17 mouse cellular contexts compared by ENCODE assay signal in genomic region chr19:18569496-18569895, GRCm38 (mm10).
"Had no signal": no experiment of that assay in that cellular context is flagged by ENCODE, and none has a peak within 500 bp of the region (broad histone marks: within the 10 kb centered on the region; RNA-seq: fewer than 3 reads in every experiment).

No protein-coding gene starts in this region.

- H3K4me2 ChIP-seq: lung, embryonic 15.5 days; midbrain, embryonic 11.5 days; midbrain, embryonic 13.5 days; midbrain, embryonic 15.5 days; neural tube, embryonic 12.5 days; stomach, embryonic 15.5 days had no signal

- DNase-seq: lung, adult 2 months; lung, postnatal 14 days; lung, postnatal 36 days; right cerebral cortex, postnatal 14 days; thymus, adult 2 months; thymus, postnatal 25 days; thymus, postnatal 4 days had no signal

- H3K9ac ChIP-seq: lung, embryonic 15.5 days; midbrain, embryonic 13.5 days; midbrain, embryonic 15.5 days; neural tube, embryonic 12.5 days; stomach, embryonic 15.5 days had no signal

- H3K27ac ChIP-seq: lung, embryonic 15.5 days; macrophage; midbrain, embryonic 13.5 days; midbrain, embryonic 15.5 days; neural tube, embryonic 12.5 days; stomach, embryonic 15.5 days; stomach, postnatal 0 days had no signal

- ATAC-seq: lung, postnatal 0 days; midbrain, embryonic 13.5 days; midbrain, embryonic 15.5 days had no signal

- H3K4me3 ChIP-seq: lung, embryonic 15.5 days; megakaryocyte, embryonic 14.5 days; midbrain, embryonic 13.5 days; midbrain, embryonic 15.5 days; neural tube, embryonic 12.5 days; stomach, embryonic 15.5 days had no signal

- H3K27me3 ChIP-seq: lung, embryonic 15.5 days; megakaryocyte, embryonic 14.5 days; midbrain, embryonic 13.5 days; midbrain, embryonic 15.5 days; neural tube, embryonic 12.5 days; stomach, embryonic 15.5 days had no signal

- H3K36me3 ChIP-seq: lung, embryonic 15.5 days; midbrain, embryonic 13.5 days; midbrain, embryonic 15.5 days; neural tube, embryonic 12.5 days; stomach, embryonic 15.5 days had no signal

- H3K4me1 ChIP-seq: lung, embryonic 15.5 days; megakaryocyte, embryonic 14.5 days; midbrain, embryonic 13.5 days; midbrain, embryonic 15.5 days; neural tube, embryonic 12.5 days; stomach, embryonic 15.5 days had no signal

- H3K9me3 ChIP-seq: lung, embryonic 15.5 days; megakaryocyte, embryonic 14.5 days; midbrain, embryonic 13.5 days; midbrain, embryonic 15.5 days; neural tube, embryonic 12.5 days; stomach, embryonic 15.5 days had no signal
